Mouse (Mus musculus) G1E (cell line): ENCODE results near the gene Dcun1d5.

Source experiments
- CTCF ChIP-seq: IDR thresholded peaks from 2 replicates; pipeline ENCODE4 v1.5.1; 2012; ENCODE audit warnings: low read depth, low read length, inconsistent platforms, mixed read lengths
- GATA2 ChIP-seq: IDR thresholded peaks from 2 replicates; pipeline ENCODE4 v1.6.1; 2012; ENCODE audit warnings: low read depth, low read length, inconsistent platforms, borderline replicate concordance

DNA sequence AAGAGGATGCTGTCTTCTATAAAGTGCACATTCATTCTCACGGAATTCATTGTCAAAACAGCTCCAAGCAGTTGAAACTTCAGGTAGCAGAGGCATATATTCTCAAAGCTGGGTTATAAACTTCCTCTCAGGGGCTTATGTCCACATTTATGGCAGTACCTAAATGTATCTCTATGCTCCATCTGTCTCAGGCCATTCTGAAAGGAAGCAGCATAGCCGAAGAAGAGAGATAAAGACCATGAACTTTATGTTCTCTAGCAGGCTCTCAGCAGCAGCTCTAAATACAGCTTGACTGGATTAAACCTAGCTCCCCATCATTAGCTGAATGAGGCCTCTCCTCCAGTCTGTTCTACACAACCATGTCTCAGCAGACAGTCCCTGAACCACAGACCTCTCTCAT lies 29.9 kb upstream of the Dcun1d5 start:
- no peak for TF ChIP-seq CTCF
- TF ChIP-seq GATA2, result no peak
